Mouse (Mus musculus) midbrain, postnatal 0 days (tissue): ENCODE results near the gene Cxcl15. TPM values are rescaled to one million over a fixed set of nuclear protein-coding genes. Genes with fewer than 3 reads are reported as not detected.
"Not testable (repeated sequence)": the region's sequence is repeated elsewhere in the genome, so short reads cannot be mapped to it uniquely, and the experiment has no call there.

Source experiments
- ATAC-seq: fragments of 200-750 bp; cut with Nextera tagmentation; 2 replicates; pipeline ENCODE4 v1.8.0; 2017; ENCODE audit warnings: moderate number of reproducible peaks, mild to moderate bottlenecking, moderate TSS enrichment, moderate library complexity; ENCODE audit not compliant: low FRiP score
- DNase-seq: peaks from one replicate; pipeline ENCODE4 v3.0.0-alpha.2; 2015; ENCODE audit warnings: low spot score
- H3K27ac ChIP-seq: fragments of 300-500 bp; sonication (generic); 2 replicates; pipeline ENCODE4 v1.5.1; 2014; ENCODE audit warnings: low read depth, mild to moderate bottlenecking, low read length, mixed read lengths
- H3K27me3 ChIP-seq: fragments of 300-500 bp; sonication (generic); 2 replicates; pipeline ENCODE4 v1.6.1; 2014; ENCODE audit warnings: low read length, control low read depth, mixed read lengths; ENCODE audit not compliant: insufficient read depth
- H3K36me3 ChIP-seq: fragments of 300-500 bp; sonication (generic); 2 replicates; pipeline ENCODE4 v1.6.1; 2014; ENCODE audit warnings: low read length, control low read depth, mixed read lengths; ENCODE audit not compliant: insufficient read depth
- H3K4me1 ChIP-seq: fragments of 300-500 bp; sonication (generic); 2 replicates; pipeline ENCODE4 v1.6.1; 2014; ENCODE audit warnings: mild to moderate bottlenecking, control low read depth, antibody characterized with exemption, low read length, mixed read lengths; ENCODE audit not compliant: insufficient read depth
- H3K4me2 ChIP-seq: fragments of 300-500 bp; sonication (generic); 2 replicates; pipeline ENCODE4 v1.6.1; 2014; ENCODE audit warnings: low read depth, mild to moderate bottlenecking, low read length, mixed read lengths; ENCODE audit not compliant: poor library complexity, severe bottlenecking
- H3K4me3 ChIP-seq: fragments of 300-500 bp; sonication (generic); 2 replicates; pipeline ENCODE4 v1.5.1; 2014; ENCODE audit warnings: low read depth, mild to moderate bottlenecking, low read length, moderate library complexity
- H3K9ac ChIP-seq: fragments of 300-500 bp; sonication (generic); replicated peaks from 2 replicates; pipeline ENCODE4 v1.6.1; 2014; ENCODE audit warnings: mild to moderate bottlenecking, low read length, moderate library complexity, mixed read lengths; ENCODE audit not compliant: poor library complexity, severe bottlenecking
- H3K9me3 ChIP-seq: fragments of 300-500 bp; sonication (generic); 2 replicates; pipeline ENCODE4 v1.6.1; 2016; ENCODE audit warnings: low read length, control low read depth
- CTCF ChIP-seq: IDR thresholded peaks from 2 replicates; pipeline ENCODE4 v1.5.1; 2016; ENCODE audit warnings: antibody characterized with exemption, mild to moderate bottlenecking
- WGBS: fragments of 180-500 bp; shearing (Covaris S2); extraction: QIAGEN DNeasy Blood & Tissue Kit; methylation state at CpG from one replicate; pipeline ENCODE4 v1.1.7; 2014; 5-methylcytosine and 5-hydroxymethylcytosine counted together
- microRNA-seq: library from miRNA; unstranded; fragments of <30 nt; microRNA quantifications from one replicate; pipeline ENCODE4, GENCODE M21; 2016; ENCODE audit warnings: borderline number of aligned reads
- polyA plus RNA-seq: library from polyadenylated mRNA; unstranded; fragments of >200 nt; fragmentation: Nextera tagmentation; extraction: Ambion mirVana; gene quantifications from 2 replicates; pipeline ENCODE4 v1.2.1, GENCODE M21; 2015
- total RNA-seq: library from RNA; depleted of rRNA; stranded (reverse); fragments of >200 nt; gene quantifications from 2 replicates; pipeline ENCODE4 v1.2.3, GENCODE M21; 2014; rRNA removed

The Cxcl15 gene
- total and polyA plus RNA-seq, 2 experiments from 2014 or later: not detected

DNA sequence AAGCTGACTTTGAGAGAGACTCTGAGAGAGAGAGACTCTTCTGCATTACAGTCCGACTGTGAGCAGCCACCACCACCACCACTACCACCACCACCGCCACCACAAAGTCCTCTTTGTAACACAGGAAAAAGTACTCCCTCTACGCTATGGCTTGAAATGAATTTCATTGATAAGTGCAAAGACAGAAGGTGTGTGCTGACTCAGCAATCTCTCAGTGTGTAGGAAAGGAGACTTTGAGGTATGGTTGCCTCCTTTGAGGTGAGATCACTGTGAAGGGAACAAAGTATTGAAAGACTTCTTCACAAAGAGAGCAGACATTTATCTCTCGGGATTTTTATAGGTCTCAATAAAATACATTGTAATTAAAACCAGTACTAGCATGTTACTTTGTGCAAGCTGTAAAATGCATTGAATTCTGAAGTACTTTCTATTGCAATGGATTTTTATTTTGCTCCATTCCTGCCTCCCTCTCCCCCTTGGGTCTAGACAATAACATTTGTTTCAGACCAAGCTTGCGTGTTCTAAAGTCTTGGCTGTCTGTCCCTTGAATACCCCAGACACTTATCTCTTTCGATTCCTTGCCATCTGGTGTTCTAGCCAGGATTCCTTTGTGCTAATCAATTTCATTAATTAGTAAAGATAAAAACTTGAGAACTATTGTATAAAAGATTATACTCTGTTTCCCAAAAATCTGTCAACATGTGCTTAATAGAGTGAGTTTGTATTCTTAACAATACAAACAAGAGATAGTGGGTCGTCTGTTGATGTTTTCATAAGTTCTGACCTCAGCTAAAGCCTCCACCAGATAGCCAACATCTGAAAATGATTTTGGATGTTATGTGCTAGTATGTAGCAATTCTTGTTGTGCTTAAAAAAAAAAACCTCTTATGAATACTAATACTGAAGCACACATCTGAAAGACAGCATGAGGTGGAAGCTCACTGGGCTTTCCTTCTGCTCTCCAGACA, 46.9 kb downstream of the Cxcl15 start:
- WGBS: 86% methylated on average over 7 of the region's 7 CpGs
- no peaks in the 10 kb centered on the region for H3K36me3 ChIP-seq
- DNase-seq (no peak), ATAC-seq (no peak)
- no peak for TF ChIP-seq CTCF
- no peaks in the 10 kb centered on the region for H3K27me3 ChIP-seq
- H3K27ac ChIP-seq: no peak overlapping the region
- no peak overlapping the region for H3K4me3 ChIP-seq
- no peaks in the 10 kb centered on the region for H3K4me1 ChIP-seq
- H3K9ac ChIP-seq: no peak overlapping the region
- no peaks in the 10 kb centered on the region for H3K9me3 ChIP-seq
- no peak overlapping the region for H3K4me2 ChIP-seq

DNA sequence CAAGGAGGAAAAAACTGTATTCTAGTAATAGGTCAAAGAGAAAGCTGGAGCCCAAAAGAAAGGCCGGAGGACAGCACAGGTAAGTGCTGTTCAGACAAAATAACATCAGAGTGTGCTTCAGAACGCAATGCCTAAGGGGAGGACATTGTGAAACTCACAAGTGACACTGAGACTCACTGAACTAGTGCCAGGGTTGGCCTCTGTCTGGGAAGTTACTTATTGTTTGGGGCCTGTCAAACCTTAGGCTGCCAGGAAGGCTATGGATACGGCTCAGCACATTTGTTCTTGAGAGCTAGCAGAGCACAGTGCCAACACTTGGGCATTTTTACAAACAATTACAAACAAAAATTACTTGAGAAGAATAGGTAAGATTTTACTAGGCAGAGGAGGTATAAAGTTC, 49.6 kb downstream of the Cxcl15 start:
- H3K27me3 ChIP-seq: no peaks in the 10 kb centered on the region
- no peaks in the 10 kb centered on the region for H3K36me3 ChIP-seq
- no peak overlapping the region for H3K4me2 ChIP-seq
- H3K4me3 ChIP-seq: no peak overlapping the region
- no peak for DNase-seq
- H3K9ac ChIP-seq: no peak overlapping the region
- H3K27ac ChIP-seq: no peak overlapping the region
- 79% methylated on average over 3 of the region's 3 CpGs for WGBS
- ATAC-seq: no peak
- H3K9me3 ChIP-seq: no peaks in the 10 kb centered on the region
- no peaks in the 10 kb centered on the region for H3K4me1 ChIP-seq
- TF ChIP-seq CTCF: no peak

DNA sequence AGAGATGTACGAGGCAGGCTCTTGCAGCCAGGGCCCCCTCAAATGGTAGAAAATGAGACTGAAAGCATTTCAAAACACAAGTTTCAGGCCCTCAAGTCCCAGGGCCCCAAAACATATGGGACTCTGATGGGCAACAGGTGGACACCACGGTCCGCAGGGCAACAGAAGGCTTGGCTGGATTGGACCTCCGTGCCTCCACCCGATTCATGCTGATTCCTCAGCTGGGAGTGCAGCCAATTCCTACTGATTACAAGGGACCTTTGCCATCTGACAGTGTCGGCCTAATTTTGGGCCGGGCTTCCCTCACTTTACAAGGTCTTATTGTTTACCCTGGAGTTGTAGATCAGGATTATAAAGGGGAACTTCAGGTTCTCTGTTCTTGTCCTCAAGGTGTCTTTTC, 55.8 kb downstream of the Cxcl15 start:
- not testable (repeated sequence) for H3K36me3 ChIP-seq, H3K9me3 ChIP-seq, H3K4me2 ChIP-seq, H3K4me1 ChIP-seq, DNase-seq, H3K27ac ChIP-seq, H3K9ac ChIP-seq, ATAC-seq, H3K4me3 ChIP-seq, H3K27me3 ChIP-seq
- 93% methylated on average over 7 of the region's 7 CpGs for WGBS

DNA sequence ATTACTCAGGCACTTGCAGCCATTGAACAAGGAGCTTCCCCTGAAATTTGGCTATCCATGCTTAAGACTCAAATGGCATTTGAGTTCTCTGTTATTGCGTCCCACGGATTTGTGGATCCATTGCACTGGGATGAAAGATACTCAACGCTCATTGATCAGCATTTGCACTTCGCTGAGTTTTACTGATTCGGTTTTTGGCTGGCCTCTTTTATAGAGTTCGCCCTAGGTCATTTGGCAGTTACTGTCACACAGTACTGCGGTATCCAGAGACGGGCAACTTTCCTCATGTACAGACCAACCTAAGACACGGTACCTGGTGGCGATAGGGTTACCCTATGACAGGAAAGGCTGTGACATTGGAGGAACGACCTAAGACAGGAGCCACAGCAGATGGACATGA, 57.1 kb downstream of the Cxcl15 start:
- H3K4me2 ChIP-seq, H3K4me3 ChIP-seq, H3K27ac ChIP-seq, DNase-seq, ATAC-seq, H3K36me3 ChIP-seq, H3K9me3 ChIP-seq, H3K9ac ChIP-seq, H3K4me1 ChIP-seq, H3K27me3 ChIP-seq: not testable (repeated sequence)
- WGBS: 93% methylated on average over 11 of the region's 11 CpGs

Small RNA genes lying within 50 kb of the gene (microRNA-seq; reads per million reads assigned to microRNA genes)
- not detected for gene Gm24322

Other genes with a start within 250 kb of the Cxcl15 start
- gene 5830473C10Rik, start 233.4 kb upstream of the Cxcl15 start, total RNA-seq: 0.19 TPM in 1 of 2 replicates, not detected in the other
- 0.19 and 0.32 TPM in 2 replicates for gene 5830473C10Rik, start 233.4 kb upstream of the Cxcl15 start, polyA plus RNA-seq
- 1.9 and 2.5 TPM in 2 replicates for gene Rassf6, start 153.9 kb upstream of the Cxcl15 start, total RNA-seq
- 2.0 and 2.4 TPM in 2 replicates for gene Rassf6, start 153.9 kb upstream of the Cxcl15 start, polyA plus RNA-seq
- not detected in 2 replicates for gene Cxcl5, start 35.2 kb upstream of the Cxcl15 start, total RNA-seq
- 0.25 and 0.28 TPM in 2 replicates for gene Cxcl5, start 35.2 kb upstream of the Cxcl15 start, polyA plus RNA-seq
- gene Ppbp, start 26.0 kb upstream of the Cxcl15 start, total RNA-seq: 0.28 TPM in 1 of 2 replicates, not detected in the other
- gene Ppbp, start 26.0 kb upstream of the Cxcl15 start, polyA plus RNA-seq: 0.19 and 0.61 TPM in 2 replicates
- 32.1 and 33.3 TPM in 2 replicates for gene Pf4, start 22.1 kb upstream of the Cxcl15 start, total RNA-seq
- 59.6 and 60.6 TPM in 2 replicates for gene Pf4, start 22.1 kb upstream of the Cxcl15 start, polyA plus RNA-seq
- gene Cxcl3, start 8.4 kb upstream of the Cxcl15 start, total RNA-seq: not detected in 2 replicates
- gene Cxcl3, start 8.4 kb upstream of the Cxcl15 start, polyA plus RNA-seq: 0.20 and 0.39 TPM in 2 replicates
- gene Cxcl1, start 96.7 kb downstream of the Cxcl15 start, total RNA-seq: not detected in 2 replicates
- 0.56 and 0.78 TPM in 2 replicates for gene Cxcl1, start 96.7 kb downstream of the Cxcl15 start, polyA plus RNA-seq
- gene Cxcl2, start 109.3 kb downstream of the Cxcl15 start, total RNA-seq: not detected in 2 replicates
- 0.14 TPM in 1 of 2 replicates, not detected in the other for gene Cxcl2, start 109.3 kb downstream of the Cxcl15 start, polyA plus RNA-seq
- 87.4 and 90.9 TPM in 2 replicates for gene Mthfd2l, start 136.6 kb downstream of the Cxcl15 start, total RNA-seq
- gene Mthfd2l, start 136.6 kb downstream of the Cxcl15 start, polyA plus RNA-seq: 54.6 and 54.9 TPM in 2 replicates
- 0.16 TPM in 1 of 2 replicates, not detected in the other for gene Epgn, start 232.9 kb downstream of the Cxcl15 start, total RNA-seq
- gene Epgn, start 232.9 kb downstream of the Cxcl15 start, polyA plus RNA-seq: not detected in 2 replicates